Mouse (Mus musculus): ENCODE measurements at regions not wholly inside any gene's neighbourhood (a gene's known extent, or its start where the extent isn't known, plus 50 kb on each side); places are given as distances from the start of the nearest gene placed in this dataset.

DNA sequence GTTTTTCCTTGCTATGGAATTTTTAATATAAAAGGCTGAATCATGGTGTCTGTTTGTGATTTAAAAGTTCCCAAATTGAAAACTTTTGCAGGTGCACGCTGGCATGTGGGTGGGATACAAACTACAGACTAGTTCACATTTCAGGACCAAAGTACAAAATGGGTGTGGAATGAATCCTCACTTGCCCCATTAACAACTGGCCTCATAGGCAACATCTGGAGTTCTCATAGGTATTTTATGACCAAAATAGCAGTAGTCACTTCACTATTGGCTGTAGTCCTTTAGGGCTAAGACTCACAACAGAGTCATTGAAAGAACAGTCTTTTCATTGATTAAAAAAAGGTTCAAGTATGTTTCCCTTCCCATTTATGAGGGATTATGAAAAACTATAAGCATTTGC, 1828.5 kb upstream of the Sel1l start:
- WGBS = 87% methylated on average over 1 of the region's 1 CpGs
- no peaks in the 10 kb centered on the region for H3K27me3 ChIP-seq (ENCODE audit: control insufficient read depth, insufficient read depth, low read length)
- no peak overlapping the region for H3K4me3 ChIP-seq (ENCODE audit: insufficient read depth, low read depth, low read length)

DNA sequence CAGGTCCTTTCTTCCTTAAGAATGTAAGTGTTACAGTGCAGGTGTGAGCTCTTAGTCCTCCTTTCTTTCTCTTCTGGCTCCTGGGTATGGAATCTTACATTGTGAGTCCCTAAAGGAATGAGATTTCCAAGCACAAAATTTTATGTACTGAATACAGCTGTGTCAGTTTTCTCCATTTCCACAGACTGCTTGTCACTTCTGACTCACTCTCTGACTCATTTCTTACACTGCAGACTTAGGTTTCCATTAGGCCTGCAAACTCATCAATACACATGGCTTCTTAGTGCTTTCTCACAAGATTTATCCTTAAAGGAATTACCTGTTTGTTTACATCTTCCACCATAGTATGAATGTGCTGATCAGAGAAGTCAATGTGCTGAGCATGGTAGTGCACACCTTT, 1826.1 kb upstream of the Sel1l start:
- Histone ChIP-seq H3K4me3 (ENCODE audit: insufficient read depth, low read depth, low read length) (no peak overlapping the region), H3K27ac (replicated peaks; ENCODE audit: insufficient read depth, low read depth, low read length) (no peak overlapping the region), H3K36me3 (ENCODE audit: control insufficient read depth, insufficient read depth, low read length) (no peaks in the 10 kb centered on the region), H3K4me1 (ENCODE audit: control insufficient read depth, insufficient read depth, low read length) (no peaks in the 10 kb centered on the region), H3K79me2 (ENCODE audit: control insufficient read depth, insufficient read depth, low read length) (no peaks in the 10 kb centered on the region), H3K27me3 (ENCODE audit: control insufficient read depth, insufficient read depth, low read length) (no peaks in the 10 kb centered on the region), H3K9ac (ENCODE audit: low read depth, low read length) (no peak overlapping the region)
- TF ChIP-seq POLR2A (IDR thresholded peaks at IDR 0.05; ENCODE audit: extremely low read depth, insufficient read depth, low read length) = no peak
- no peak for TF ChIP-seq CTCF (IDR thresholded peaks at IDR 0.05; ENCODE audit: low read depth, low read length)
- no peak for DNase-seq (ENCODE audit: extremely low read depth, low read depth, low spot score)

More for the DNA sequence above, 1828.5 kb upstream of the Sel1l start:
- Histone ChIP-seq H3K36me3 (ENCODE audit: control insufficient read depth, insufficient read depth, low read length) (no peaks in the 10 kb centered on the region), H3K4me1 (ENCODE audit: control insufficient read depth, insufficient read depth, low read length) (no peaks in the 10 kb centered on the region), H3K27ac (replicated peaks; ENCODE audit: insufficient read depth, low read depth, low read length) (no peak overlapping the region), H3K79me2 (ENCODE audit: control insufficient read depth, insufficient read depth, low read length) (no peaks in the 10 kb centered on the region), H3K9ac (ENCODE audit: low read depth, low read length) (no peak overlapping the region)
- TF ChIP-seq CTCF (IDR thresholded peaks at IDR 0.05; ENCODE audit: low read depth, low read length) (no peak), POLR2A (IDR thresholded peaks at IDR 0.05; ENCODE audit: extremely low read depth, insufficient read depth, low read length) (no peak)
- no peak for DNase-seq (ENCODE audit: extremely low read depth, low read depth, low spot score)

DNA sequence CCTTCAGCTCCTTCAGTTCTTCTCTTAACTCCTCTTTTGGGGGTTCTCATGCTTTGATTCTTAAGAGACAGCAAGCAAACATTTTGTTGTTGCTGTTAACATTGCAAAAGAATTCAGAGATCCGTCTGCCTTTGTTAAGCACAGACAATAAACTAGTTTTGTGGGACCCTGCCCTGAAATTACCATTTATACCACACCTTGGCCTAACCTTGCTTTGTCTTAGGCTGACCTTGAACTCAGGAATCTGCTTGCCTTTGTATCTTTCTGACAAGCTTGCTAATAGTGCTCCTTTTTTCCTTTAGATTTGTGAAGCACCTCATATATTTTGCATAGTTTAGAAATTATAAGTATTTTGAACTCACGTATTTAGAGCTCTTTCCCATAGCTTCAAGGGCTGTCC, 1820.3 kb upstream of the Sel1l start:
- no peaks in the 10 kb centered on the region for H3K27me3 ChIP-seq (ENCODE audit: control insufficient read depth, insufficient read depth, low read length)
- WGBS = 78% methylated on average over 2 of the region's 2 CpGs
- H3K4me3 ChIP-seq (ENCODE audit: insufficient read depth, low read depth, low read length) = no peak overlapping the region
- no peaks in the 10 kb centered on the region for H3K4me1 ChIP-seq (ENCODE audit: control insufficient read depth, insufficient read depth, low read length)
- no peaks in the 10 kb centered on the region for H3K36me3 ChIP-seq (ENCODE audit: control insufficient read depth, insufficient read depth, low read length)
- DNase-seq (ENCODE audit: extremely low read depth, low read depth, low spot score) = no peak
- no peak overlapping the region for H3K9ac ChIP-seq (ENCODE audit: low read depth, low read length)
- no peak overlapping the region for H3K27ac ChIP-seq (replicated peaks; ENCODE audit: insufficient read depth, low read depth, low read length)
- TF ChIP-seq CTCF (IDR thresholded peaks at IDR 0.05; ENCODE audit: low read depth, low read length) = no peak
- TF ChIP-seq POLR2A (IDR thresholded peaks at IDR 0.05; ENCODE audit: extremely low read depth, insufficient read depth, low read length) = no peak
- H3K79me2 ChIP-seq (ENCODE audit: control insufficient read depth, insufficient read depth, low read length) = no peaks in the 10 kb centered on the region

DNA sequence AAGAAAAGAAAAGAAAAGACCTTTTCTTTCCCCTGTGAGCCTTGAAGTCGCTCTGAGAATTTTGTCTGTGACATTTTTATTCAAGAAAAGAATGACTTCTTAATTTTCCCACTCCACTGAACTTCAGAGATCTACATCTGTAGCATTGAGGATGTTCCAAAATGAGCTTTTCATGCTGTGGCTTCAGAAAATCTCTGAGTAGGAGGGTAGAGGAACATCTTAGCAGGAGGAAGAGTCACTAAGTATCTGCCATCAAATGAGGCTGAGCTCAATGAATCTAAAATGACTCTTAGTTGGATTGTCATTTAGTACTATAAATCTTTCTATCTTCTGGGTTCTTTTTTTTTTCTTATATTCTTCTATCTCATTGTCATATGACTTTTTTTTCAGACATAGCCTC, 1817.8 kb upstream of the Sel1l start:
- no peaks in the 10 kb centered on the region for H3K79me2 ChIP-seq (ENCODE audit: control insufficient read depth, insufficient read depth, low read length)
- no peaks in the 10 kb centered on the region for H3K27me3 ChIP-seq (ENCODE audit: control insufficient read depth, insufficient read depth, low read length)
- H3K4me3 ChIP-seq (ENCODE audit: insufficient read depth, low read depth, low read length) = no peak overlapping the region
- H3K27ac ChIP-seq (replicated peaks; ENCODE audit: insufficient read depth, low read depth, low read length) = no peak overlapping the region
- DNase-seq (ENCODE audit: extremely low read depth, low read depth, low spot score) = no peak
- no peaks in the 10 kb centered on the region for H3K4me1 ChIP-seq (ENCODE audit: control insufficient read depth, insufficient read depth, low read length)
- WGBS = 78% methylated on average over 1 of the region's 1 CpGs
- H3K9ac ChIP-seq (ENCODE audit: low read depth, low read length) = no peak overlapping the region
- no peaks in the 10 kb centered on the region for H3K36me3 ChIP-seq (ENCODE audit: control insufficient read depth, insufficient read depth, low read length)
- TF ChIP-seq POLR2A (IDR thresholded peaks at IDR 0.05; ENCODE audit: extremely low read depth, insufficient read depth, low read length) (no peak), CTCF (IDR thresholded peaks at IDR 0.05; ENCODE audit: low read depth, low read length) (no peak)
